14 mouse cellular contexts compared by ENCODE assay signal in genomic region chr7:27454461-27455121, GRCm38 (mm10). TPM values are rescaled to one million over a fixed set of nuclear protein-coding genes. Genes with fewer than 3 reads are reported as not detected.
DNase-seq lines count a peak whose midpoint lies in the region; ATAC-seq and TF ChIP-seq lines count a peak whose summit lies in the region.
"Had no signal": no experiment of that assay in that cellular context is flagged by ENCODE, and none has a peak within 500 bp of the region (broad histone marks: within the 10 kb centered on the region; RNA-seq: fewer than 3 reads in every experiment).

No protein-coding gene starts in this region.

- TF ChIP-seq POLR2A in CH12.LX (IDR thresholded peaks at IDR 0.05; ENCODE audit: low read depth, low read length), result no peak

- 53% methylated on average over 10 of the region's 10 CpGs for WGBS in macrophage (ENCODE audit: missing documents)
- 77% methylated on average over 10 of the region's 10 CpGs for WGBS in forebrain, postnatal 0 days

- H3K4me1 ChIP-seq in CH12.LX (ENCODE audit: control insufficient read depth in 1 of 2, insufficient read depth in 2 of 2), result peaks cover 0 to 11% of the 10 kb centered on the region in 2 experiments; a peak in 2 of 4 replicates
- H3K4me1 ChIP-seq in forebrain, postnatal 0 days (ENCODE audit: insufficient read depth), result no peaks in the 10 kb centered on the region
- H3K4me1 ChIP-seq: limb, embryonic 13.5 days had no signal

- TF ChIP-seq CTCF in CH12.LX (conservative IDR thresholded peaks at IDR 0.05 in 1 of 2, IDR thresholded peaks at IDR 0.05 in 1 of 2; ENCODE audit: low read depth in 2 of 2, low read length in 2 of 2), result no peak
- TF ChIP-seq CTCF in forebrain, postnatal 0 days (IDR thresholded peaks at IDR 0.05; ENCODE audit: low read depth), result no peak

- peak; percentile 67 for ATAC-seq in erythroid progenitor cell, adult 5-6 weeks (replicated peaks; ENCODE audit: low FRiP score, poor library complexity, severe bottlenecking)
- no peak for ATAC-seq in forebrain, postnatal 0 days

- TF ChIP-seq EP300 in CH12.LX (IDR thresholded peaks at IDR 0.05; ENCODE audit: low read length), result no peak

- H3K4me2 ChIP-seq in CH12.LX (ENCODE audit: insufficient read depth, low read depth, poor library complexity, severe bottlenecking), result no peak overlapping the region
- H3K4me2 ChIP-seq in forebrain, postnatal 0 days (ENCODE audit: low read depth), result no peak overlapping the region
- H3K4me2 ChIP-seq: embryonic facial prominence, embryonic 13.5 days; limb, embryonic 13.5 days had no signal

- no peak for TF ChIP-seq RAD21 in CH12.LX (IDR thresholded peaks at IDR 0.05; ENCODE audit: low read depth, low read length)

- no peaks in the 10 kb centered on the region for H3K27me3 ChIP-seq in CH12.LX (replicated peaks)
- no peaks in the 10 kb centered on the region for H3K27me3 ChIP-seq in forebrain, postnatal 0 days (ENCODE audit: insufficient read depth, low read length)
- H3K27me3 ChIP-seq: embryonic facial prominence, embryonic 13.5 days; limb, embryonic 13.5 days had no signal

- H3K9me3 ChIP-seq in CH12.LX (replicated peaks; ENCODE audit: low read length), result peaks cover 2% of the 10 kb centered on the region
- no peaks in the 10 kb centered on the region for H3K9me3 ChIP-seq in forebrain, postnatal 0 days (ENCODE audit: low read length)
- H3K9me3 ChIP-seq: embryonic facial prominence, embryonic 13.5 days; limb, embryonic 13.5 days had no signal

- H3K79me2 ChIP-seq in CH12.LX (replicated peaks; ENCODE audit: control insufficient read depth, extremely low read depth, insufficient read depth, poor library complexity, severe bottlenecking) (no peaks in the 10 kb centered on the region), macrophage (ENCODE audit: inconsistent target) (peaks cover 89% of the 10 kb centered on the region)

- DNase-seq in A20 (ENCODE audit: low read depth, low spot score) (peak; percentile 81), CH12.LX (ENCODE audit: extremely low read depth) (no peak)
- DNase-seq in lung, postnatal 10 days, result no peak
- no peak for DNase-seq in adrenal gland, adult (ENCODE audit: inconsistent age in 2 of 2, low spot score in 1 of 2)
- no peak for DNase-seq in forebrain, postnatal 0 days
- DNase-seq: cerebellum, postnatal 10 days; gastrocnemius, postnatal 36 days; heart, postnatal 10 days; kidney, postnatal 4 days had no signal

- no peaks in the 10 kb centered on the region for H3K36me3 ChIP-seq in CH12.LX (replicated peaks in 1 of 2; ENCODE audit: control insufficient read depth in 1 of 2, insufficient read depth in 1 of 2, low read length in 1 of 2)
- H3K36me3 ChIP-seq in macrophage (ENCODE audit: inconsistent target), result peaks cover 8% of the 10 kb centered on the region; the same call in 1 of the 2 replicates
- H3K36me3 ChIP-seq in forebrain, postnatal 0 days (ENCODE audit: insufficient read depth), result no peaks in the 10 kb centered on the region
- H3K36me3 ChIP-seq: limb, embryonic 13.5 days had no signal

- no peak overlapping the region for H3K4me3 ChIP-seq in CH12.LX (replicated peaks in 1 of 3; ENCODE audit: low read depth in 2 of 3, low read length in 2 of 3, poor library complexity in 1 of 3)
- no peak overlapping the region for H3K4me3 ChIP-seq in macrophage (ENCODE audit: inconsistent target)
- H3K4me3 ChIP-seq in forebrain, postnatal 0 days (ENCODE audit: low read depth, low read length), result no peak overlapping the region
- H3K4me3 ChIP-seq: embryonic facial prominence, embryonic 13.5 days; limb, embryonic 13.5 days had no signal

- H3K27ac ChIP-seq in CH12.LX (ENCODE audit: insufficient read depth, low read depth) (no peak overlapping the region), macrophage (0 out of 2 replicates have a peak overlapping the region, but pooled peaks have one; percentile 13)
- H3K27ac ChIP-seq in forebrain, postnatal 0 days (ENCODE audit: low read depth, low read length), result no peak overlapping the region
- H3K27ac ChIP-seq: embryonic facial prominence, embryonic 13.5 days; limb, embryonic 13.5 days had no signal

- dilution Hi-C loops in CH12.LX (cut with MboI; ENCODE audit: extremely low pct_ligation_motif_present, extremely low pct_unique_long_range_greater_than_20kb, low sequenced_read_pairs), result no loop called here

- no peak overlapping the region for H3K9ac ChIP-seq in CH12.LX (ENCODE audit: insufficient read depth, low read depth)
- no peak overlapping the region for H3K9ac ChIP-seq in forebrain, postnatal 0 days
- H3K9ac ChIP-seq: embryonic facial prominence, embryonic 13.5 days; limb, embryonic 13.5 days had no signal

- in situ Hi-C loops in CH12.LX (cut with MboI; ENCODE audit: low pct_ligation_motif_present, low pct_unique_long_range_greater_than_20kb, low sequenced_read_pairs), result no loop called here

RNA-seq across cellular contexts. Expression of gene Blvrb, which starts 6.8 kb away (rescaled TPM):
- 6.3 and 9.4 TPM in 2 replicates for total RNA-seq in CH12.LX (2012; rRNA removed)
- 2.8 and 4.3 TPM in 2 replicates for total RNA-seq in CH12.LX (2014; rRNA removed)
- 5.0 and 7.6 TPM in 2 replicates for polyA plus RNA-seq in CH12.LX (2012; ENCODE audit: insufficient read length, low read depth)
- 538 and 642 TPM in 2 replicates for total RNA-seq in erythroid progenitor cell, adult 5-6 weeks (2015; ENCODE audit: low replicate concordance)
- 484 and 602 TPM in 2 replicates for total RNA-seq in erythroid progenitor cell, adult 5-6 weeks (2017; ENCODE audit: low replicate concordance)
- total RNA-seq in macrophage (2018; cell fraction: chromatin; rRNA removed), result 100 to 1,000 TPM in 15 of 26 experiments, 10 to 100 TPM in 11; 19.9 to 251 (median 118) TPM
- total RNA-seq in macrophage (2018; cell fraction: cytosol; rRNA removed), result 100 to 1,000 TPM; 176 to 279 (median 229) TPM
- 100 to 1,000 TPM in 13 of 26 experiments, 10 to 100 TPM in 13; 45.0 to 228 (median 101) TPM for total RNA-seq in macrophage (2018; cell fraction: nucleus; rRNA removed)
- 251 to 318 TPM (median 262 TPM) in 3 replicates for polyA plus RNA-seq in macrophage (2018)
- 11.6 and 14.3 TPM in 2 replicates for total RNA-seq in forebrain, postnatal 0 days (2014; rRNA removed)
- 16.3 and 18.9 TPM in 2 replicates for polyA plus RNA-seq in forebrain, postnatal 0 days (2015; fragmentation: Nextera tagmentation; extraction: Ambion mirVana)

RNA-seq across cellular contexts. Expression of gene Sptbn4, which starts 7.1 kb away (rescaled TPM):
- total RNA-seq in CH12.LX (2012; rRNA removed) (0.29 and 0.38 TPM in 2 replicates), CH12.LX (2014; rRNA removed) (0.18 and 0.21 TPM in 2 replicates)
- polyA plus RNA-seq in CH12.LX (2012; ENCODE audit: insufficient read length, low read depth) (0.20 and 0.24 TPM in 2 replicates), macrophage (2018) (0.04 to 0.22 TPM (median 0.16 TPM) in 3 replicates)
- total RNA-seq in erythroid progenitor cell, adult 5-6 weeks (2015; ENCODE audit: low replicate concordance), result not detected in 2 replicates
- total RNA-seq in erythroid progenitor cell, adult 5-6 weeks (2017; ENCODE audit: low replicate concordance), result 0.08 and 0.13 TPM in 2 replicates
- total RNA-seq in macrophage (2018; cell fraction: chromatin; rRNA removed), result 1 to 10 TPM in 5 of 26 experiments, under 1 TPM in 18, not detected in 3; 0.09 to 4.2 (median 0.40) TPM
- total RNA-seq in macrophage (2018; cell fraction: cytosol; rRNA removed), result under 1 TPM in 24 of 26 experiments, not detected in 2; 0.03 to 0.23 (median 0.05) TPM
- total RNA-seq in macrophage (2018; cell fraction: nucleus; rRNA removed), result 1 to 10 TPM in 1 of 26 experiments, under 1 TPM in 18, not detected in 7; 0.08 to 1.0 (median 0.61) TPM
- 18.8 and 22.3 TPM in 2 replicates for total RNA-seq in forebrain, postnatal 0 days (2014; rRNA removed)
- polyA plus RNA-seq in forebrain, postnatal 0 days (2015; fragmentation: Nextera tagmentation; extraction: Ambion mirVana), result 2.5 and 3.8 TPM in 2 replicates
- total RNA-seq: monocyte, adult 5-6 weeks had no signal

RNA-seq across cellular contexts. Expression of gene Sertad3, which starts 19.0 kb away (rescaled TPM):
- total RNA-seq in CH12.LX (2012; rRNA removed), result 2.6 and 2.8 TPM in 2 replicates
- total RNA-seq in CH12.LX (2014; rRNA removed), result 2.7 and 3.9 TPM in 2 replicates
- 1.8 and 2.7 TPM in 2 replicates for polyA plus RNA-seq in CH12.LX (2012; ENCODE audit: insufficient read length, low read depth)
- 9.0 and 9.2 TPM in 2 replicates for total RNA-seq in erythroid progenitor cell, adult 5-6 weeks (2015; ENCODE audit: low replicate concordance)
- total RNA-seq in erythroid progenitor cell, adult 5-6 weeks (2017; ENCODE audit: low replicate concordance), result 14.8 and 19.6 TPM in 2 replicates
- 10 to 100 TPM in 5 of 26 experiments, 1 to 10 TPM in 16, under 1 TPM in 2, not detected in 3; 0.73 to 15.2 (median 5.4) TPM for total RNA-seq in macrophage (2018; cell fraction: chromatin; rRNA removed)
- 10 to 100 TPM in 20 of 26 experiments, 1 to 10 TPM in 6; 1.5 to 25.1 (median 15.3) TPM for total RNA-seq in macrophage (2018; cell fraction: cytosol; rRNA removed)
- 10 to 100 TPM in 12 of 26 experiments, 1 to 10 TPM in 14; 1.6 to 37.4 (median 9.6) TPM for total RNA-seq in macrophage (2018; cell fraction: nucleus; rRNA removed)
- 9.9 to 24.4 TPM (median 12.1 TPM) in 3 replicates for polyA plus RNA-seq in macrophage (2018)
- 1.8 and 5.5 TPM in 2 replicates for total RNA-seq in forebrain, postnatal 0 days (2014; rRNA removed)
- polyA plus RNA-seq in forebrain, postnatal 0 days (2015; fragmentation: Nextera tagmentation; extraction: Ambion mirVana), result 4.3 and 4.9 TPM in 2 replicates

RNA-seq across cellular contexts. Expression of gene Sertad1, which starts 32.1 kb away (rescaled TPM):
- total RNA-seq in CH12.LX (2012; rRNA removed) (8.0 and 8.3 TPM in 2 replicates), CH12.LX (2014; rRNA removed) (8.1 and 9.1 TPM in 2 replicates)
- polyA plus RNA-seq in CH12.LX (2012; ENCODE audit: insufficient read length, low read depth) (5.0 and 7.4 TPM in 2 replicates), macrophage (2018) (16.5 to 37.7 TPM (median 28.9 TPM) in 3 replicates)
- 1.7 and 6.8 TPM in 2 replicates for total RNA-seq in erythroid progenitor cell, adult 5-6 weeks (2015; ENCODE audit: low replicate concordance)
- total RNA-seq in erythroid progenitor cell, adult 5-6 weeks (2017; ENCODE audit: low replicate concordance), result 5.5 and 7.0 TPM in 2 replicates
- 10 to 100 TPM in 25 of 26 experiments, 1 to 10 TPM in 1; 7.6 to 29.7 (median 19.0) TPM for total RNA-seq in macrophage (2018; cell fraction: chromatin; rRNA removed)
- 10 to 100 TPM; 30.9 to 68.3 (median 41.2) TPM for total RNA-seq in macrophage (2018; cell fraction: cytosol; rRNA removed)
- 10 to 100 TPM; 18.1 to 55.2 (median 28.5) TPM for total RNA-seq in macrophage (2018; cell fraction: nucleus; rRNA removed)
- 5.2 and 6.3 TPM in 2 replicates for total RNA-seq in forebrain, postnatal 0 days (2014; rRNA removed)
- 6.3 and 7.4 TPM in 2 replicates for polyA plus RNA-seq in forebrain, postnatal 0 days (2015; fragmentation: Nextera tagmentation; extraction: Ambion mirVana)

RNA-seq across cellular contexts. Expression of gene Prx, which starts 44.5 kb away (rescaled TPM):
- 0.21 TPM in 2 replicates for total RNA-seq in CH12.LX (2012; rRNA removed)
- 0.12 and 0.17 TPM in 2 replicates for total RNA-seq in CH12.LX (2014; rRNA removed)
- 0.41 and 0.60 TPM in 2 replicates for polyA plus RNA-seq in CH12.LX (2012; ENCODE audit: insufficient read length, low read depth)
- total RNA-seq in erythroid progenitor cell, adult 5-6 weeks (2015; ENCODE audit: low replicate concordance), result 0.36 and 0.42 TPM in 2 replicates
- total RNA-seq in erythroid progenitor cell, adult 5-6 weeks (2017; ENCODE audit: low replicate concordance), result 1.4 and 5.1 TPM in 2 replicates
- total RNA-seq in macrophage (2018; cell fraction: chromatin; rRNA removed), result 1 to 10 TPM in 3 of 26 experiments, under 1 TPM in 18, not detected in 5; 0.20 to 1.3 (median 0.63) TPM
- under 1 TPM; 0.05 to 0.37 (median 0.17) TPM for total RNA-seq in macrophage (2018; cell fraction: cytosol; rRNA removed)
- 1 to 10 TPM in 3 of 26 experiments, under 1 TPM in 21, not detected in 2; 0.15 to 1.1 (median 0.53) TPM for total RNA-seq in macrophage (2018; cell fraction: nucleus; rRNA removed)
- 0.20 to 0.30 TPM (median 0.22 TPM) in 3 replicates for polyA plus RNA-seq in macrophage (2018)
- 1.9 and 2.4 TPM in 2 replicates for total RNA-seq in forebrain, postnatal 0 days (2014; rRNA removed)
- polyA plus RNA-seq in forebrain, postnatal 0 days (2015; fragmentation: Nextera tagmentation; extraction: Ambion mirVana), result 1.1 and 1.4 TPM in 2 replicates

Comparison
In these comparisons a context has a peak if more than half of its experiments do, and no peak if none do; other contexts are left out.
1. RNA of gene Blvrb, which starts 6.8 kb away (total RNA-seq): 484 to 642 TPM in erythroid progenitor cell, adult 5-6 weeks; 11.6 to 14.3 TPM in forebrain, postnatal 0 days and 2.8 to 9.4 TPM in CH12.LX; every median in the first group is over 10 times any median in the second.
2. RNA of gene Sptbn4, which starts 7.1 kb away (total RNA-seq): 18.8 to 22.3 TPM in forebrain, postnatal 0 days; 0.18 to 0.38 TPM in CH12.LX and 0.08 to 0.13 TPM in erythroid progenitor cell, adult 5-6 weeks; every median in the first group is over 10 times any median in the second.